Mouse (Mus musculus): ENCODE data around the gene Fzd2. TPM values are rescaled to one million over a fixed set of nuclear protein-coding genes. Genes with fewer than 3 reads are reported as not detected.

Fzd2 gene
- total RNA-seq, 2 experiments from 2014 or later, result 10.5 to 12.7 TPM

GRCm38 (mm10) chr11:102655888-102656287, 51.7 kb downstream of the Fzd2 start:
- DNase-seq (ENCODE audit: low spot score in 2 of 2), result peak in 1 of 2 experiments; percentile 17
- intact Hi-C loops (cut with DNase I), result no loop called here

DNA sequence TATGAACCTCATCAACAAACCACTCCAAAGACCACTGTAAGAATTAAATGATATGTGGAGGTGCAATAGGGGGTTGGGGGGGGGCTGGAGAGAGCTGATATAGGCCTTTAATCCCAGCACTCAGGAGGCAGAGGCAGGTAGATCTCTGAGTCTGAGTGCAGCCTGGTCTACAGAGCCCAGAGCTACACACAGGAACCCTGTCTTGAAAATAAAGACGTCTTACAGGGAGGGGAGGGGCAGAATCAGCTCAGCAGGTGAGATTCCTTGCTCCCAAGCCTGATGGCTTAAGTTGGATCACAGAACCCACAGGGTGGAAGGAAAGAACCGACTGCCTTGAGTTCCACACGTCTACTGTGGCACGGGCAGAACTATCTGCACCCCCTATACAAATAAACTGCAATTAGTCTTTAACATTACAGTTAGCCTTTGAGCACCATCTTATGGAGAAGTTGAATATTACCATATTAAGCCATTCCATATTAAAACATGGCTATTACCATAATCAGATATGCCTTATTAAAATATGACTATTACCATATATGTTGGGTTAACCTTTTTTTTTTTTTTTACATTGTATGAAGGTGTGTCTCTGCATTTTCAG, 52.2 kb downstream of the Fzd2 start:
- intact Hi-C loops (cut with DNase I), result no loop called here
- DNase-seq (ENCODE audit: low spot score in 2 of 2), result no peak

- DNase-seq (ENCODE audit: low spot score in 2 of 2), result no peak
- intact Hi-C loops (cut with DNase I), result no loop called here
These were observed 52.7 kb downstream of the Fzd2 start for GRCm38 (mm10) chr11:102656931-102657330.

Other genes starting within 250 kb of the Fzd2 start
- gene Slc4a1, start 238.2 kb upstream of the Fzd2 start, total RNA-seq (2021), result under 1 TPM; 0.39 to 0.50 TPM
- 100 to 1,000 TPM; 469 to 527 TPM for gene Rundc3a, start 211.0 kb upstream of the Fzd2 start, total RNA-seq (2021)
- gene Slc25a39, start 196.4 kb upstream of the Fzd2 start, total RNA-seq (2021), result 10 to 100 TPM; 56.7 to 64.8 TPM
- 10 to 100 TPM; 58.3 to 60.1 TPM for gene Grn, start 174.1 kb upstream of the Fzd2 start, total RNA-seq (2021)
- 100 to 1,000 TPM; 116 to 117 TPM for gene Fam171a2, start 156.7 kb upstream of the Fzd2 start, total RNA-seq (2021)
- gene Itga2b, start 134.3 kb upstream of the Fzd2 start, total RNA-seq (2021), result 1 to 10 TPM; 2.5 to 2.7 TPM
- 10 to 100 TPM; 46.0 to 65.5 TPM for gene Gpatch8, start 48.0 kb upstream of the Fzd2 start, total RNA-seq (2021)
- gene Gm11627, start 24.9 kb upstream of the Fzd2 start, total RNA-seq (2021), result 1 to 10 TPM; 5.0 to 8.7 TPM
- gene Meioc, start 59.3 kb downstream of the Fzd2 start, total RNA-seq (2021), result not detected
- gene Ccdc43, start 93.4 kb downstream of the Fzd2 start, total RNA-seq (2021), result 10 to 100 TPM; 25.9 to 27.0 TPM
- gene Adam11, start 157.0 kb downstream of the Fzd2 start, total RNA-seq (2021), result 100 to 1,000 TPM; 129 to 139 TPM
- gene Gjc1, start 215.3 kb downstream of the Fzd2 start, total RNA-seq (2021), result 1 to 10 TPM; 6.0 to 7.5 TPM
- gene Higd1b, start 231.5 kb downstream of the Fzd2 start, total RNA-seq (2021), result 1 to 10 TPM; 4.7 to 5.3 TPM

All from left cerebral cortex, postnatal 36 days (tissue).